Mouse (Mus musculus): ENCODE data around the gene Fam81a. TPM values are rescaled to one million over a fixed set of nuclear protein-coding genes. Genes with fewer than 3 reads are reported as not detected.

The Fam81a gene
- 35.6 and 42.5 TPM in 2 replicates for polyA plus RNA-seq (2015; fragmentation: Nextera tagmentation; extraction: Ambion mirVana)

DNA sequence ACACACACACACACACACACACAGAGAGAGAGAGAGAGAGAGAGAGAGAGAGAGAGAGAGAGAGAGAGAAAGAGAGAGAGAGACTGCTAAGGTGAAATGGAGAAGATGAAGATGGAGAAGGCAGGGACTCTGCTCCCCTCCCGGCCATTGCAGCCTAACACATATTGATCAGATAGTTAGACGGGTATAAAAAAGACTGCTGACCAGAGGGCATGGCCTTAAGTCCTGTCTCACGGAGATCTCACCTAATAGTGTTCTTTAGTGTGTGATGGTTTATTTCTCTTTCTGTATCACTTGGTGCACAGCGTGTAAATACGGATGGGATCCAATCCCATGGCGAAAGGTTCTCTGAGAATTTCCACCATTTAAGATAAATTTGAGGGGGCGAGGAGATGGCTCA lies at the start of gene Fam81a:
Gene Fam81a, minus strand, starts transcription at position 101 of the 400 bp plus-strand sequence.
- Histone ChIP-seq H3K4me1 (replicated peaks) (peaks cover 24% of the 10 kb centered on the region), H3K36me3 (no peaks in the 10 kb centered on the region), H3K9ac (peak within 1 kb of the TSS; percentile 66), H3K27ac (no peak within 1 kb of the TSS), H3K4me2 (peak within 1 kb of the TSS; percentile 91), H3K27me3 (peaks cover 10% of the 10 kb centered on the region; the same call in 1 of the 2 replicates), H3K4me3 (peak within 1 kb of the TSS; percentile 81), H3K9me3 (replicated peaks) (no peaks in the 10 kb centered on the region)
- 66% methylated on average over 7 of the region's 7 CpGs for WGBS
- no peak for ATAC-seq (replicated peaks; ENCODE audit: insufficient number of reproducible peaks, insufficient read depth, low FRiP score, low read depth)

GRCm38 (mm10) chr9:70182639-70183038 lies 40.3 kb upstream of the Fam81a start:
- H3K9ac ChIP-seq = no peak overlapping the region
- H3K4me3 ChIP-seq = no peak overlapping the region
- WGBS = 75% methylated on average over 7 of the region's 7 CpGs
- H3K4me2 ChIP-seq = no peak overlapping the region
- H3K36me3 ChIP-seq = no peaks in the 10 kb centered on the region
- no peaks in the 10 kb centered on the region for H3K9me3 ChIP-seq (replicated peaks)
- H3K27me3 ChIP-seq = no peaks in the 10 kb centered on the region
- H3K4me1 ChIP-seq (replicated peaks) = no peaks in the 10 kb centered on the region
- ATAC-seq (replicated peaks; ENCODE audit: insufficient number of reproducible peaks, insufficient read depth, low FRiP score, low read depth) = no peak
- H3K27ac ChIP-seq = no peak overlapping the region

GRCm38 (mm10) chr9:70181719-70182118 lies 39.4 kb upstream of the Fam81a start:
- Histone ChIP-seq H3K4me2 (no peak overlapping the region), H3K27ac (no peak overlapping the region), H3K27me3 (no peaks in the 10 kb centered on the region), H3K9ac (no peak overlapping the region), H3K4me1 (replicated peaks) (no peaks in the 10 kb centered on the region), H3K9me3 (replicated peaks) (no peaks in the 10 kb centered on the region), H3K36me3 (no peaks in the 10 kb centered on the region), H3K4me3 (no peak overlapping the region)
- no peak for ATAC-seq (replicated peaks; ENCODE audit: insufficient number of reproducible peaks, insufficient read depth, low FRiP score, low read depth)
- 70% methylated on average over 12 of the region's 12 CpGs for WGBS

DNA sequence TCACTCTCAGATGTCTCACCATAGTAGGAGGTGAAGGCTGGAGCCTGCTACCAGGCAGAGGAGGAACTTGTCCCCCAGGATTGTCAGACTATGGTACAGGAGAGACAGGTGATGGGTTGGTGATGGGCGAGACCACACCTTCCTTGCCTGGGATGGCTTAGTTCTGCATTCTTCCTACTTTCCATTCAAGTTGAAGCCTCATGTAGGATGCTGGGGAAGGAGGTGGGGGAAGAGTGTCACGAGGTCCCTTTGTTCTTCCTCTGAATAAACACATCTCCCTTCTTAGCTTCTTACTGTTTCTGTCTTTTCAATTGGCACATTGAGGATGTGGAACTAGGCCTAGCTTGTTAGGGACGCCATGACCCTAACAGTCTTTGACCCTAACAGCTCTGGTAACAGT lies 33.9 kb upstream of the Fam81a start:
- no peak for ATAC-seq (replicated peaks; ENCODE audit: insufficient number of reproducible peaks, insufficient read depth, low FRiP score, low read depth)
- no peak overlapping the region for H3K27ac ChIP-seq
- H3K27me3 ChIP-seq = no peaks in the 10 kb centered on the region
- H3K9ac ChIP-seq = no peak overlapping the region
- WGBS = 76% methylated on average over 3 of the region's 3 CpGs
- no peaks in the 10 kb centered on the region for H3K36me3 ChIP-seq
- no peak overlapping the region for H3K4me3 ChIP-seq
- H3K4me1 ChIP-seq (replicated peaks) = no peaks in the 10 kb centered on the region
- H3K9me3 ChIP-seq (replicated peaks) = no peaks in the 10 kb centered on the region
- no peak overlapping the region for H3K4me2 ChIP-seq

GRCm38 (mm10) chr9:70174896-70175295 lies 32.5 kb upstream of the Fam81a start:
- no peaks in the 10 kb centered on the region for H3K9me3 ChIP-seq (replicated peaks)
- no peaks in the 10 kb centered on the region for H3K4me1 ChIP-seq (replicated peaks)
- ATAC-seq (replicated peaks; ENCODE audit: insufficient number of reproducible peaks, insufficient read depth, low FRiP score, low read depth) = no peak
- H3K4me2 ChIP-seq = no peak overlapping the region
- H3K27me3 ChIP-seq = no peaks in the 10 kb centered on the region
- WGBS = 55% methylated on average over 6 of the region's 6 CpGs
- H3K36me3 ChIP-seq = no peaks in the 10 kb centered on the region
- H3K27ac ChIP-seq = no peak overlapping the region
- no peak overlapping the region for H3K4me3 ChIP-seq
- H3K9ac ChIP-seq = no peak overlapping the region

- no peaks in the 10 kb centered on the region for H3K36me3 ChIP-seq
- no peaks in the 10 kb centered on the region for H3K4me1 ChIP-seq (replicated peaks)
- H3K4me2 ChIP-seq = no peak overlapping the region
- H3K9me3 ChIP-seq (replicated peaks) = no peaks in the 10 kb centered on the region
- H3K27ac ChIP-seq = no peak overlapping the region
- H3K4me3 ChIP-seq = no peak overlapping the region
- no peak for ATAC-seq (replicated peaks; ENCODE audit: insufficient number of reproducible peaks, insufficient read depth, low FRiP score, low read depth)
- 66% methylated on average over 4 of the region's 4 CpGs for WGBS
- no peak overlapping the region for H3K9ac ChIP-seq
- no peaks in the 10 kb centered on the region for H3K27me3 ChIP-seq
These were observed 32.0 kb upstream of the Fam81a start for GRCm38 (mm10) chr9:70174291-70174848.

DNA sequence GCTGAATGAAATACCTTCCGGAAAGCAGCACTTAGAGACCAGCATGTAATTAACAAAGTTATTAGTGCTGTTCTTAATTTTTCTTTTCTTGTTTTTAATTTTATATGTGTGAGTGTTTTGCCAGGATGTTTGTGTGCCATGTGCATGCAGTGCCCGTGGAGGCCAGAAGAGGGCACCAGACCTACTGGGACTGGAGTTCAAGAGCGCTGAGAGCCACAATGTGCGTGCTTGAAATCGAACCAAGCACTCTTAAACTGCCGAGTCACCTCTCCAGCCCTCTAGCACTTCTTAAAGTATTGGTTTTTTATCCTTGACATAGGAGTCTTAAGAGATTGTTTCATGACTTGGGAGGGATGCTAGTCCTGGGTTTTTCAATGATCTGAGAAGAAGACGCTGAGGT lies 26.6 kb upstream of the Fam81a start:
- no peaks in the 10 kb centered on the region for H3K9me3 ChIP-seq (replicated peaks)
- 86% methylated on average over 7 of the region's 7 CpGs for WGBS
- ATAC-seq (replicated peaks; ENCODE audit: insufficient number of reproducible peaks, insufficient read depth, low FRiP score, low read depth) = no peak

GRCm38 (mm10) chr9:70160071-70160470 lies 17.7 kb upstream of the Fam81a start:
- Histone ChIP-seq H3K4me2 (no peak overlapping the region), H3K9ac (no peak overlapping the region), H3K27ac (no peak overlapping the region), H3K4me1 (replicated peaks) (no peaks in the 10 kb centered on the region), H3K36me3 (no peaks in the 10 kb centered on the region), H3K4me3 (no peak overlapping the region), H3K27me3 (no peaks in the 10 kb centered on the region), H3K9me3 (replicated peaks) (no peaks in the 10 kb centered on the region)
- no peak for ATAC-seq (replicated peaks; ENCODE audit: insufficient number of reproducible peaks, insufficient read depth, low FRiP score, low read depth)
- WGBS = 69% methylated on average over 10 of the region's 10 CpGs

More for the DNA sequence above, 26.6 kb upstream of the Fam81a start:
- Histone ChIP-seq H3K4me3 (no peak overlapping the region), H3K27me3 (no peaks in the 10 kb centered on the region), H3K4me2 (no peak overlapping the region), H3K27ac (no peak overlapping the region), H3K4me1 (replicated peaks) (no peaks in the 10 kb centered on the region), H3K36me3 (no peaks in the 10 kb centered on the region), H3K9ac (no peak overlapping the region)

GRCm38 (mm10) chr9:70147618-70148017 lies 5.3 kb upstream of the Fam81a start:
- no peaks in the 10 kb centered on the region for H3K9me3 ChIP-seq (replicated peaks)
- ATAC-seq (replicated peaks; ENCODE audit: insufficient number of reproducible peaks, insufficient read depth, low FRiP score, low read depth) = no peak
- H3K4me1 ChIP-seq (replicated peaks) = no peaks in the 10 kb centered on the region
- 0 out of 2 replicates have a peak, but pooled peaks cover 1% of the 10 kb centered on the region for H3K27me3 ChIP-seq
- H3K27ac ChIP-seq = no peak overlapping the region
- H3K9ac ChIP-seq = no peak overlapping the region
- H3K4me2 ChIP-seq = no peak overlapping the region
- WGBS = 58% methylated on average over 3 of the region's 3 CpGs
- H3K36me3 ChIP-seq = no peaks in the 10 kb centered on the region
- H3K4me3 ChIP-seq = no peak overlapping the region

DNA sequence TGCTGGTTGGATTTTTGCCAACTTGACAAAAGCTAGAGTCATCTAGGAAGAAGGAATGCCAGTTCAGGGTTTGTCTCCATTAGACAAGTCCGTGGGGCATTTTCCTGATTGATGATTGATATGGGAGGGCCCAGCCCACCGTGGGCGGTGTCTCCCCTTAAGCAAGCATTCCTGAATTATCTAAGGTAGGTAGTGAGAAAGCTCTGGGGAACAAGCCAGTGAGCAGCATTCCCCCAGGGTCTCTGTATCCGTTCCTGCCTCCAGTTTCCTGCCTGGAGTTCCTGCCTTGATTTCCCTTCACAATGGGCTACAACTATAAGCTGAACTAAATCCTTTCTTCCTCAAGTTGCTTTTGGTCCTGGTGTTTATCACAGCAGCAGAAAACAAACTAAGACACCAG lies 3.1 kb upstream of the Fam81a start:
- Histone ChIP-seq H3K36me3 (no peaks in the 10 kb centered on the region), H3K27ac (no peak overlapping the region), H3K9me3 (replicated peaks) (no peaks in the 10 kb centered on the region), H3K4me1 (replicated peaks) (peaks cover 13% of the 10 kb centered on the region), H3K27me3 (peaks cover 10% of the 10 kb centered on the region; the same call in 1 of the 2 replicates), H3K9ac (no peak overlapping the region), H3K4me3 (no peak overlapping the region), H3K4me2 (no peak overlapping the region)
- 73% methylated on average over 4 of the region's 4 CpGs for whole genome bisulfite sequencing
- no peak for ATAC-seq (replicated peaks; ENCODE audit: insufficient number of reproducible peaks, insufficient read depth, low FRiP score, low read depth)

DNA sequence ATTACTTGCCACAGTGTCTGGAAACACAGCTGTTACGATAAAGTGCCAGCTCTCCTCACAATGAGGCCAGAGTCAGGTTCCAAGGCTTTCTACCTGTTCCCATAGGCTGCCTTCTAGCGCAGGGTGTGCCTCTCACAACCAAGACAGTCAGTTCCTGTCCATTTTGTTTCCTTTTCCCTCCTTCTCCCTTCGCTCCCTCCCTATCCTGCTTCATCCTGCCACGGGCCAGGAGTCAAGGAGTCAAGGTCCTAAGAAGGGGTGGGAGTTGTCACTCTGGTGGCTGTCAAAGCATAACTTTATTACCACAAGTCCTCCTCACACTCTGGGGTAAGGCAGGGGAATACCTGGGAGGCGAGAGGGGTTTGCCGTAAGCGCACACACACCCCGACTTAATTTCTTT lies 966 bp upstream of the Fam81a start:
- Histone ChIP-seq H3K4me1 (replicated peaks) (peaks cover 24% of the 10 kb centered on the region), H3K9ac (no peak overlapping the region), H3K9me3 (replicated peaks) (no peaks in the 10 kb centered on the region), H3K36me3 (no peaks in the 10 kb centered on the region), H3K27me3 (peaks cover 10% of the 10 kb centered on the region; the same call in 1 of the 2 replicates), H3K4me3 (no peak overlapping the region), H3K4me2 (no peak overlapping the region), H3K27ac (no peak overlapping the region)
- no peak for ATAC-seq (replicated peaks; ENCODE audit: insufficient number of reproducible peaks, insufficient read depth, low FRiP score, low read depth)
- WGBS = 70% methylated on average over 8 of the region's 8 CpGs

- Histone ChIP-seq H3K27me3 (peaks cover 10% of the 10 kb centered on the region; the same call in 1 of the 2 replicates), H3K9me3 (replicated peaks) (no peaks in the 10 kb centered on the region), H3K36me3 (no peaks in the 10 kb centered on the region), H3K27ac (no peak overlapping the region), H3K4me3 (peak overlapping the region; percentile 81), H3K4me2 (peak overlapping the region; percentile 91), H3K4me1 (replicated peaks) (peaks cover 24% of the 10 kb centered on the region), H3K9ac (peak overlapping the region; percentile 66)
- ATAC-seq (replicated peaks; ENCODE audit: insufficient number of reproducible peaks, insufficient read depth, low FRiP score, low read depth) = no peak
- WGBS = 3% methylated on average over 11 of the region's 11 CpGs
These were observed 454 bp downstream of the Fam81a start for GRCm38 (mm10) chr9:70141885-70142326.
